Mouse (Mus musculus) kidney, postnatal 0 days (tissue): ENCODE data around the gene Ambra1. TPM values are rescaled to one million over a fixed set of nuclear protein-coding genes. Genes with fewer than 3 reads are reported as not detected.

Experiments used
- ATAC-seq: fragments of 200-750 bp; cut with Nextera tagmentation; replicated peaks from 2 replicates; pipeline ENCODE4 v1.8.0; 2017; ENCODE audit warnings: low read depth, moderate number of reproducible peaks, moderate TSS enrichment, moderate library complexity; ENCODE audit not compliant: low FRiP score
- DNase-seq: peaks from one replicate; pipeline ENCODE4 v3.0.0-alpha.2; 2016; ENCODE audit warnings: low spot score
- H3K27ac ChIP-seq: fragments of 300-500 bp; sonication (generic); 2 replicates; pipeline ENCODE4 v1.5.1; 2014; ENCODE audit warnings: mild to moderate bottlenecking
- H3K27me3 ChIP-seq: fragments of 300-500 bp; sonication (generic); 2 replicates; pipeline ENCODE4 v1.6.1; 2014; ENCODE audit warnings: low read length, mixed read lengths; ENCODE audit not compliant: insufficient read depth
- H3K36me3 ChIP-seq: fragments of 300-500 bp; sonication (generic); 2 replicates; pipeline ENCODE4 v1.6.1; 2014; ENCODE audit warnings: low read length, mixed read lengths; ENCODE audit not compliant: insufficient read depth
- H3K4me1 ChIP-seq: fragments of 300-500 bp; sonication (generic); replicated peaks from 2 replicates; pipeline ENCODE4 v1.6.1; 2014; ENCODE audit warnings: antibody characterized with exemption, low read length, mixed read lengths; ENCODE audit not compliant: insufficient read depth
- H3K4me2 ChIP-seq: fragments of 300-500 bp; sonication (generic); 2 replicates; pipeline ENCODE4 v1.6.1; 2014; ENCODE audit warnings: mild to moderate bottlenecking, low read length, moderate library complexity, mixed read lengths
- H3K4me3 ChIP-seq: fragments of 300-500 bp; sonication (generic); replicated peaks from 2 replicates; pipeline ENCODE4 v1.5.1; 2014; ENCODE audit warnings: low read depth, low read length
- H3K9ac ChIP-seq: fragments of 300-500 bp; sonication (generic); 2 replicates; pipeline ENCODE4 v1.6.1; 2014; ENCODE audit warnings: low read depth, low read length
- H3K9me3 ChIP-seq: fragments of 300-500 bp; sonication (generic); replicated peaks from 2 replicates; pipeline ENCODE4 v1.6.1; 2016; ENCODE audit warnings: low read length, inconsistent platforms, mixed read lengths
- CTCF ChIP-seq: IDR thresholded peaks from 2 replicates; pipeline ENCODE4 v1.5.1; 2016; ENCODE audit warnings: antibody characterized with exemption, low read depth, mild to moderate bottlenecking, moderate library complexity
- WGBS: fragments of 180-500 bp; shearing (Covaris S2); extraction: QIAGEN DNeasy Blood & Tissue Kit; methylation state at CpG from one replicate; pipeline ENCODE4 v1.1.7; 2014; 5-methylcytosine and 5-hydroxymethylcytosine counted together
- polyA plus RNA-seq: library from polyadenylated mRNA; unstranded; fragments of >200 nt; fragmentation: Nextera tagmentation; extraction: Ambion mirVana; gene quantifications from 2 replicates; pipeline ENCODE4 v1.2.1, GENCODE M21; 2015

Gene Ambra1
- polyA plus RNA-seq, 1 experiment from 2014 or later = 10.4 TPM

DNA sequence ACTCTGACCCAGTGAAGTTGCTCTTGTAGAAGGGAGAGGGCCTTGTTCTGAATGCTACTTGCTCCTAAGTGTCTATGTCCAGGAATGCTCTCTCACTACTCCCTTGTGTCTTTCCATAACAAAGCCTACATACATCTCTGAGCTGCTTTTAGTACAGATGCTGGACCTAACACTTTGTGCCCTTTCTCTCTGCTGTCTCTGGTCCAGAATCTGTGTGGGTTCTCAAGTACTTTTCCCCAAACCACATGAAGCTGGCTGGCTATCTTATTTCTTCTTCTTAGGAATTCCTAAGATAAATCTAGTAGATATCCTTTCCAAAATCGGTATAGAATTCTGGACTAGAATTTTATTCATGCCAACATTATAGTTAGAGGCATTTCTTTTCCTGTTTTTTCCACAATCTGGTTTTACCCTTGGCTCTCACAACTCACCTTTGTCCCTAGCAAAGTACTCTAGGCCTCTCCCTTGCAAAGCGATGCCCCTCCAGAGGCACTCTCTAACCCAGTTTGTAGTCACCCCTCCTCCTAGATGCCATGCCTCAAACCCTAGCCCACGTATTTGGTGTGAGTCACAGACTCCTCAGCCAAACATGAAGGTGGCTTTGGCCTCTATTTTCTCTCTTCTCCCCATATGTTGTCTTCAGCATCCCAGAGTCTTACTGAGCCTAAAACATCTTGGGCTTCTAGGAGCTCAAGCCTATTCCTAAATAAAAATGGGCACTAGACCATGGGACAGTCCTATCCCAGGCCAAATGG, 173.4 kb downstream of the Ambra1 start:
- ATAC-seq (no peak), DNase-seq (no peak)
- Histone ChIP-seq H3K4me2 (no peak overlapping the region), H3K9ac (no peak overlapping the region), H3K27ac (no peak overlapping the region), H3K27me3 (no peaks in the 10 kb centered on the region), H3K9me3 (no peaks in the 10 kb centered on the region), H3K36me3 (peaks cover 22% of the 10 kb centered on the region), H3K4me1 (no peaks in the 10 kb centered on the region), H3K4me3 (no peak overlapping the region)
- WGBS = 93% methylated on average over 3 of the region's 3 CpGs
- no peak for TF ChIP-seq CTCF

DNA sequence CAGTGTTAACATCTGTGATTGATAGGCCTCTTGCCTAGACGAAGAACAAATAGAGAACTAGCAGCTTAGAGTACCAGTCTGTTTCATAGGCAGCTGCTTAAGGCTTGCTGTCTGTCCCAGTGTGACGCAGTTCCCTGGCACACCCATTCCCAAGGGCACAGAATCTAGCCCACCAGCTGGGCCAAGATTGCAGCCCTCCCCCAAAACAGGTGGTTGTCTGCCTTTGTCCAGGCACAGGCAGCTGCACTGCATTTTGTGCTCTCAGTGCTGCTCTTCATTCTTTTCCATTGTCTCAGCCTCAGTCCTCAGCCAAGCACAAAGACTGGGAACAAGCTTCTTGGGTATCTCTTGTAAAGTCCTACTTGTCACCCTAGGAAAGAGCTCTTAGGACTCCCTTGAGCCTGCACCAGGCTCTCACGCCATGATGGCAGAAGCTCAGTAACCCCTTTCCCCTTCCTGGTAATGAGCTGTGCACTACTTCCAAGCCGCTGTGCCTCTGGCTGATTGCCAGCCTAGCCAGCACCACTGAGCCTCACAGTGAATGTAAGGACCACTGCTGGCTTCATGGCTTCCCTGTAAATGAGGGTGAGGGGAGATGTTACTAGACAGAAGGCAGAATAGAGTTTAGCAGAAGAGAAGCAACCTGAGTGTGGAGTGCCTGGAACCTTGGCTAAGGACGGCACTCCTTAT, 174.8 kb downstream of the Ambra1 start:
- ATAC-seq (no peak), DNase-seq (no peak)
- no peak for TF ChIP-seq CTCF
- no peaks in the 10 kb centered on the region for H3K9me3 ChIP-seq
- WGBS = 79% methylated on average over 5 of the region's 5 CpGs
- H3K27me3 ChIP-seq = no peaks in the 10 kb centered on the region
- H3K9ac ChIP-seq = no peak overlapping the region
- H3K4me2 ChIP-seq = no peak overlapping the region
- H3K27ac ChIP-seq = no peak overlapping the region
- H3K4me1 ChIP-seq = no peaks in the 10 kb centered on the region
- no peak overlapping the region for H3K4me3 ChIP-seq
- peaks cover 28% of the 10 kb centered on the region for H3K36me3 ChIP-seq

- 93% methylated on average over 2 of the region's 2 CpGs for WGBS
- DNase-seq (no peak), ATAC-seq (no peak)
- Histone ChIP-seq H3K4me1 (no peaks in the 10 kb centered on the region), H3K36me3 (peaks cover 28% of the 10 kb centered on the region; the same call in 1 of the 2 replicates), H3K27me3 (no peaks in the 10 kb centered on the region), H3K4me2 (no peak overlapping the region), H3K4me3 (no peak overlapping the region), H3K27ac (no peak overlapping the region), H3K9ac (no peak overlapping the region), H3K9me3 (no peaks in the 10 kb centered on the region)
- TF ChIP-seq CTCF = no peak
These were observed 176.2 kb downstream of the Ambra1 start for GRCm38 (mm10) chr2:91906141-91906540.

DNA sequence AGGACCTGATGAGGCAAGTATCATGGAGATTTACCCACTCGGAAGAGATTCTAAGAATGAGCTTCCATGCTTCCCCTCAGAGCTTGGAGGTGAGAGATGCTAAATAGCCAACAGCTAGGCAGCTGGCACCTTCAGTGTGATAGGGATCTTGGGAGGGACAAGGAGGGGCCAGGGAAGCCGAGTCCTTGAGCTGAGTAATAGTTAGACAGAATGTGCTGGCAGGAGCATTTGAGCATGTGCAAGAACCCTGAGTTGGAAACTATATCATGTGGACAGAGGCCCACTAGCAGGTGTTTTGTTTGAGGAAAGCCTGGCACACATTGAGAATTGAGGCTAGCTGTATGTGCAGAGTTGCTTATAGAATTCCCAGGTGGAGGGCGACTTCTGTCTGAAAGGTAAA, 182.7 kb downstream of the Ambra1 start:
- H3K4me2 ChIP-seq = no peak overlapping the region
- no peak for TF ChIP-seq CTCF
- 70% methylated on average over 3 of the region's 3 CpGs for WGBS
- H3K9ac ChIP-seq = no peak overlapping the region
- H3K36me3 ChIP-seq = peaks cover 63% of the 10 kb centered on the region
- no peaks in the 10 kb centered on the region for H3K9me3 ChIP-seq
- ATAC-seq (no peak), DNase-seq (no peak)
- no peaks in the 10 kb centered on the region for H3K27me3 ChIP-seq
- no peaks in the 10 kb centered on the region for H3K4me1 ChIP-seq
- no peak overlapping the region for H3K4me3 ChIP-seq
- no peak overlapping the region for H3K27ac ChIP-seq

GRCm38 (mm10) chr2:91913328-91914110, 183.6 kb downstream of the Ambra1 start:
- H3K36me3 ChIP-seq = peaks cover 69% of the 10 kb centered on the region
- H3K9me3 ChIP-seq = no peaks in the 10 kb centered on the region
- no peaks in the 10 kb centered on the region for H3K27me3 ChIP-seq
- WGBS = 84% methylated on average over 7 of the region's 7 CpGs
- ATAC-seq (no peak), DNase-seq (no peak)
- no peak overlapping the region for H3K9ac ChIP-seq
- no peak for TF ChIP-seq CTCF
- H3K4me2 ChIP-seq = no peak overlapping the region
- no peak overlapping the region for H3K4me3 ChIP-seq
- H3K4me1 ChIP-seq = no peaks in the 10 kb centered on the region
- no peak overlapping the region for H3K27ac ChIP-seq

GRCm38 (mm10) chr2:91916346-91916977, 186.5 kb downstream of the Ambra1 start:
- no peak for TF ChIP-seq CTCF
- no peaks in the 10 kb centered on the region for H3K27me3 ChIP-seq
- DNase-seq (no peak), ATAC-seq (no peak)
- 90% methylated on average over 7 of the region's 7 CpGs for WGBS
- no peak overlapping the region for H3K27ac ChIP-seq
- no peaks in the 10 kb centered on the region for H3K9me3 ChIP-seq
- no peaks in the 10 kb centered on the region for H3K4me1 ChIP-seq
- no peak overlapping the region for H3K9ac ChIP-seq
- no peak overlapping the region for H3K4me3 ChIP-seq
- peaks cover 46% of the 10 kb centered on the region for H3K36me3 ChIP-seq
- H3K4me2 ChIP-seq = no peak overlapping the region
